Comparison of ENCODE assay signal across 25 mouse cellular contexts in the genomic region with DNA sequence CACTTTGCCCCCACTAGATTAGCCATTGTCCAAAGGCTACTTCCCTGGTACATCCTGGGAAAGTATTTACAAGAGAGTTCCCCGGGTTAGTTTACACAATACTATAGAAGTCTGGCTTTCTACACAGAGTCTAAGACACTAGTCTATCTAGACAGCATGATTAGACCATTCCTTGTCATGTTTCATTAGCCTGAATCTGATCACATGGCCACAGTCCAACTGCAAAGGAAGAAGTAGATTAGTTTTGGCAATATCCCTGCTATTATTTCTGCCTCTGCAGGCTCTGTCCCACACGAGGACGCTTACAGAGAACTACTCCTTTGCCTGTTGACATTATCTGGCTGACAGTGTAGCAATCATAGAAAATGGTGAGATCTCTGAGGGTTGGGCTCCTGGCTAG.
"Had no signal": no experiment of that assay in that cellular context is flagged by ENCODE, and none has a peak within 500 bp of the region (broad histone marks: within the 10 kb centered on the region; RNA-seq: fewer than 3 reads in every experiment).

No protein-coding gene starts in this region.

- H3K27me3 ChIP-seq: heart, embryonic 13.5 days; heart, embryonic 15.5 days; hindbrain, embryonic 13.5 days; hindbrain, embryonic 15.5 days; kidney, embryonic 15.5 days; limb, embryonic 13.5 days; limb, embryonic 15.5 days had no signal

- H3K9ac ChIP-seq: heart, embryonic 13.5 days; heart, embryonic 15.5 days; hindbrain, embryonic 13.5 days; hindbrain, embryonic 15.5 days; kidney, embryonic 15.5 days; limb, embryonic 13.5 days; limb, embryonic 15.5 days had no signal

- H3K9me3 ChIP-seq: heart, embryonic 13.5 days; heart, embryonic 15.5 days; hindbrain, embryonic 13.5 days; hindbrain, embryonic 15.5 days; kidney, embryonic 15.5 days; limb, embryonic 13.5 days; limb, embryonic 15.5 days had no signal

- H3K4me3 ChIP-seq: heart, adult 2 months; heart, embryonic 13.5 days; heart, embryonic 15.5 days; hindbrain, embryonic 13.5 days; hindbrain, embryonic 15.5 days; kidney, embryonic 15.5 days; limb, embryonic 13.5 days; limb, embryonic 15.5 days had no signal

- ATAC-seq: hindbrain, postnatal 0 days; intestine, embryonic 16.5 days had no signal

- H3K27ac ChIP-seq: heart, adult 2 months; heart, embryonic 13.5 days; heart, embryonic 15.5 days; hindbrain, embryonic 13.5 days; hindbrain, embryonic 15.5 days; hindbrain, postnatal 0 days; kidney, embryonic 15.5 days; kidney, postnatal 0 days; limb, embryonic 13.5 days; limb, embryonic 15.5 days had no signal

- H3K4me1 ChIP-seq: heart, embryonic 15.5 days; hindbrain, embryonic 13.5 days; hindbrain, embryonic 15.5 days; kidney, embryonic 15.5 days; limb, embryonic 13.5 days; limb, embryonic 15.5 days had no signal

- DNase-seq: gastrocnemius, postnatal 14 days; gastrocnemius, postnatal 36 days; heart, adult 11 months; heart, adult 2 months; heart, postnatal 14 days; heart, postnatal 36 days; kidney, adult 11 months; kidney, adult 2 months; kidney, adult 9 months; kidney, postnatal 14 days; kidney, postnatal 36 days; layer of hippocampus, adult 9-11 months; layer of hippocampus, postnatal 36 days; left cerebral cortex, postnatal 4 days had no signal

- H3K4me2 ChIP-seq: heart, embryonic 11.5 days; heart, embryonic 13.5 days; heart, embryonic 15.5 days; hindbrain, embryonic 13.5 days; hindbrain, embryonic 15.5 days; kidney, embryonic 15.5 days; limb, embryonic 13.5 days; limb, embryonic 15.5 days had no signal

- H3K36me3 ChIP-seq: heart, embryonic 13.5 days; heart, embryonic 15.5 days; hindbrain, embryonic 13.5 days; hindbrain, embryonic 15.5 days; kidney, embryonic 15.5 days; limb, embryonic 13.5 days; limb, embryonic 15.5 days had no signal
